Mouse (Mus musculus) cortical plate, adult 2 months (tissue): ENCODE results near the gene Fars2.

Source experiments
- CTCF ChIP-seq: fragments of 200-500 bp; IDR thresholded peaks from 2 replicates; pipeline ENCODE4 v1.5.1; 2011; ENCODE audit warnings: mild to moderate bottlenecking, control low read depth, low read length; ENCODE audit not compliant: insufficient read depth; ENCODE audit errors: extremely low read depth
- POLR2A ChIP-seq: fragments of 200-500 bp; IDR thresholded peaks from 2 replicates; pipeline ENCODE4 v1.6.1; 2011; ENCODE audit warnings: mild to moderate bottlenecking, low read length, control low read depth; ENCODE audit not compliant: insufficient read depth; ENCODE audit errors: extremely low read depth

- TF ChIP-seq POLR2A: no peak
- TF ChIP-seq CTCF: no peak
Measured at GRCm38 (mm10) chr13:36324624-36325023, 207.4 kb downstream of the Fars2 start.
